Mouse (Mus musculus) cerebellum, adult 2 months (tissue): ENCODE data around the gene Slc39a1.

Experiments
- CTCF ChIP-seq: fragments of 200-500 bp; IDR thresholded peaks from 2 replicates; pipeline ENCODE4 v1.5.1; 2011; ENCODE audit warnings: low read depth, mild to moderate bottlenecking, control low read depth, low read length, moderate library complexity, borderline replicate concordance; ENCODE audit not compliant: insufficient read depth
- POLR2A ChIP-seq: fragments of 200-500 bp; IDR thresholded peaks from 2 replicates; pipeline ENCODE4 v1.6.1; 2011; ENCODE audit warnings: low read length, control low read depth, borderline replicate concordance; ENCODE audit not compliant: insufficient read depth

DNA sequence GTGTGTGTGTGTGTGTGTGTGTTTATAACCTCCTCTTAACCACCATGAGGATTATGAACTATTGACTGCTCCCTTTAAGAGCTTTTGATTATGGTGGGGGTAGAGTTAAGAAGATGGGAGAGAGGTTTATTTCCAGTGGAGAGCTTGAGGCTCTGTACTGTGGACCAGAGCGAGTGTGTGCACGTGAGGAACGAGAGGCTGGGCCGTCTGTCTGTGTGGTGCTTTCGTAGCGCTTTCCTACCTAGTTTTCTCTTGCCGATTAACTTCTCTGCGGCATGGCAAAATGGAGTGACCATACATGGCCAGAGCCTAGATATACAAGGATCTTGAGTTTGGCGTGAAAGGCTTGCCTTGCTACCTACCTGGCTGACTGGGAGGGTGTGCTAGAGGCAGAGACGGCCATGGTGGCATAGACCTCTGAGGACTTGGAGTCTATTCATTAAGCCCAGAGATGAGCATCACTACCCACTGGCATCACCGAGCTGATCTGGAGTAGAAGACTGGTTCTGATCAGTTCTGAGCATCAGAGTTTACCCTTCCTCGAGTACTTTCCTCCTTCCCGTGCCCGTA, 7.9 kb downstream of the Slc39a1 start:
- no peak for TF ChIP-seq POLR2A
- TF ChIP-seq CTCF = no peak
